Mouse (Mus musculus) limb, embryonic 15.5 days (tissue): ENCODE data around the gene Zgrf1. TPM values are rescaled to one million over a fixed set of nuclear protein-coding genes. Genes with fewer than 3 reads are reported as not detected.
A peak's percentile ranks its signal among the peaks of the same experiment; 100 is the strongest.

Experiments
- ATAC-seq: fragments of 200-750 bp; cut with Nextera tagmentation; 2 replicates; pipeline ENCODE4 v1.8.0; 2017; ENCODE audit warnings: low read depth, moderate TSS enrichment; ENCODE audit not compliant: insufficient number of reproducible peaks, low FRiP score, low TSS enrichment
- H3K27ac ChIP-seq: fragments of 300-500 bp; sonication (generic); 2 replicates; pipeline ENCODE4 v1.5.1; 2015; ENCODE audit warnings: moderate library complexity, mild to moderate bottlenecking, inconsistent platforms
- H3K27me3 ChIP-seq: fragments of 300-500 bp; sonication (generic); 2 replicates; pipeline ENCODE4 v1.6.1; 2015; ENCODE audit warnings: inconsistent platforms
- H3K36me3 ChIP-seq: fragments of 300-500 bp; sonication (generic); 2 replicates; pipeline ENCODE4 v1.6.1; 2015; ENCODE audit warnings: inconsistent platforms
- H3K4me1 ChIP-seq: fragments of 300-500 bp; sonication (generic); 2 replicates; pipeline ENCODE4 v1.6.1; 2015; ENCODE audit warnings: inconsistent platforms
- H3K4me2 ChIP-seq: fragments of 300-500 bp; sonication (generic); 2 replicates; pipeline ENCODE4 v1.6.1; 2015; ENCODE audit warnings: mild to moderate bottlenecking, inconsistent platforms
- H3K4me3 ChIP-seq: fragments of 300-500 bp; sonication (generic); 2 replicates; pipeline ENCODE4 v1.5.1; 2015; ENCODE audit warnings: mild to moderate bottlenecking, inconsistent platforms
- H3K9ac ChIP-seq: fragments of 300-500 bp; sonication (generic); 2 replicates; pipeline ENCODE4 v1.6.1; 2015; ENCODE audit warnings: inconsistent platforms
- H3K9me3 ChIP-seq: fragments of 300-500 bp; sonication (generic); 2 replicates; pipeline ENCODE4 v1.6.1; 2016; ENCODE audit warnings: inconsistent platforms
- WGBS: fragments of 180-500 bp; shearing (Covaris S2); methylation state at CpG from one replicate; pipeline ENCODE4 v1.1.7; 2015; 5-methylcytosine and 5-hydroxymethylcytosine counted together
- microRNA counts: library from miRNA; unstranded; fragments of <30 nt; microRNA quantifications from one replicate; lab custom pipeline; 2016
- microRNA-seq: library from miRNA; unstranded; fragments of <30 nt; microRNA quantifications from one replicate; pipeline ENCODE4, GENCODE M21; 2016
- polyA plus RNA-seq: library from polyadenylated mRNA; unstranded; fragments of >200 nt; fragmentation: Nextera tagmentation; extraction: Ambion mirVana; gene quantifications from 2 replicates; pipeline ENCODE4 v1.2.1, GENCODE M21; 2015

Gene Zgrf1
- polyA plus RNA-seq, 1 experiment from 2014 or later: 6.0 TPM

GRCm38 (mm10) chr3:127651742-127652653, 98.7 kb downstream of the Zgrf1 start:
- no peaks in the 10 kb centered on the region for H3K36me3 ChIP-seq
- H3K4me1 ChIP-seq: no peaks in the 10 kb centered on the region
- peaks cover 7% of the 10 kb centered on the region for H3K27me3 ChIP-seq
- WGBS: 48% methylated on average over 7 of the region's 7 CpGs
- ATAC-seq: no peak
- no peak overlapping the region for H3K4me2 ChIP-seq
- no peak overlapping the region for H3K9ac ChIP-seq
- H3K4me3 ChIP-seq: no peak overlapping the region
- H3K9me3 ChIP-seq: no peaks in the 10 kb centered on the region
- H3K27ac ChIP-seq: no peak overlapping the region

GRCm38 (mm10) chr3:127660712-127661111, 107.4 kb downstream of the Zgrf1 start:
- ATAC-seq: no peak
- Histone ChIP-seq H3K4me2 (no peak overlapping the region), H3K9ac (no peak overlapping the region), H3K4me3 (no peak overlapping the region), H3K36me3 (no peaks in the 10 kb centered on the region), H3K27ac (no peak overlapping the region), H3K4me1 (no peaks in the 10 kb centered on the region), H3K27me3 (no peaks in the 10 kb centered on the region), H3K9me3 (no peaks in the 10 kb centered on the region)
- 69% methylated on average over 7 of the region's 7 CpGs for WGBS

- Histone ChIP-seq H3K9ac (no peak overlapping the region), H3K4me2 (no peak overlapping the region), H3K36me3 (no peaks in the 10 kb centered on the region), H3K27me3 (no peaks in the 10 kb centered on the region), H3K9me3 (no peaks in the 10 kb centered on the region), H3K27ac (no peak overlapping the region), H3K4me1 (no peaks in the 10 kb centered on the region), H3K4me3 (no peak overlapping the region)
- 68% methylated on average over 22 of the region's 22 CpGs for WGBS
- ATAC-seq: no peak
Measured at GRCm38 (mm10) chr3:127661646-127662531, 108.6 kb downstream of the Zgrf1 start.

MicroRNAs encoded within 50 kb of the gene (microRNA counts, 519-probe panel; counts per million panel counts)
- microRNA mmu-miR-302a (lab: Ali Mortazavi, UCI): 2,261 counts per million, percentile 44 among the panel's probes with 10 or more counts
- not detected for microRNA mmu-miR-302b (lab: Ali Mortazavi, UCI)
- microRNA mmu-miR-302c (lab: Ali Mortazavi, UCI): not detected
- 2,171 counts per million, percentile 40 among the panel's probes with 10 or more counts for microRNA mmu-miR-302d (lab: Ali Mortazavi, UCI)
- microRNA mmu-miR-367 (lab: Ali Mortazavi, UCI): 2,965 counts per million, percentile 67 among the panel's probes with 10 or more counts

Small RNA genes lying within 50 kb of the gene (microRNA-seq; reads per million reads assigned to microRNA genes)
- gene Mir302a: 9.2 reads per million, percentile 24 among the genes with 10 or more reads in this experiment
- gene Mir302b: 3.9 reads per million, percentile 12 among the genes with 10 or more reads in this experiment
- gene Mir302c: 1.4 reads per million
- gene Mir302d: 9.2 reads per million, percentile 24 among the genes with 10 or more reads in this experiment
- gene Mir367: not detected

Other genes starting within 250 kb of the Zgrf1 start
- 34.5 and 41.4 TPM in 2 replicates for gene Ank2, start 54.1 kb upstream of the Zgrf1 start, polyA plus RNA-seq
- 48.9 and 50.9 TPM in 2 replicates for gene Larp7, start 140 bp upstream of the Zgrf1 start, polyA plus RNA-seq
- gene Neurog2, start 79.6 kb downstream of the Zgrf1 start, polyA plus RNA-seq: not detected in 2 replicates
- gene Alpk1, start 227.0 kb downstream of the Zgrf1 start, polyA plus RNA-seq: 0.79 and 1.5 TPM in 2 replicates
- gene Tifa, start 236.3 kb downstream of the Zgrf1 start, polyA plus RNA-seq: 3.2 and 3.3 TPM in 2 replicates